Mouse (Mus musculus): Measurements from ENCODE around the gene Tgfbr1. TPM values are rescaled to one million over a fixed set of nuclear protein-coding genes. Genes with fewer than 3 reads are reported as not detected.

Gene Tgfbr1
- 10 to 100 TPM; 46.9 to 73.4 TPM for polyA plus RNA-seq (2017; shearing (Covaris generic))

GRCm38 (mm10) chr4:47352803-47353388 is at the start of gene Tgfbr1:
Tgfbr1 (plus strand) TSS chr4:47353222.

Other genes with a start within 250 kb of the Tgfbr1 start
- gene Col15a1, start 145.1 kb upstream of the Tgfbr1 start, polyA plus RNA-seq (2017; shearing (Covaris generic)) = 1 to 10 TPM; 2.0 to 2.2 TPM
- gene Alg2, start 121.1 kb downstream of the Tgfbr1 start, polyA plus RNA-seq (2017; shearing (Covaris generic)) = 10 to 100 TPM; 11.6 to 17.3 TPM
- 100 to 1,000 TPM; 230 to 283 TPM for gene Sec61b, start 121.4 kb downstream of the Tgfbr1 start, polyA plus RNA-seq (2017; shearing (Covaris generic))

All from activated CD4-positive, CD25-positive, alpha-beta regulatory T cell (primary cell).